Mouse (Mus musculus) cerebellum, adult 8-10 months (tissue): ENCODE results near the gene Apobec1.
"Not testable (repeated sequence)": the region's sequence is repeated elsewhere in the genome, so short reads cannot be mapped to it uniquely, and the experiment has no call there.

Experiments used
- DNase-seq: peaks from one replicate; pipeline ENCODE4 v3.0.0; 2022

The Apobec1 gene

DNA sequence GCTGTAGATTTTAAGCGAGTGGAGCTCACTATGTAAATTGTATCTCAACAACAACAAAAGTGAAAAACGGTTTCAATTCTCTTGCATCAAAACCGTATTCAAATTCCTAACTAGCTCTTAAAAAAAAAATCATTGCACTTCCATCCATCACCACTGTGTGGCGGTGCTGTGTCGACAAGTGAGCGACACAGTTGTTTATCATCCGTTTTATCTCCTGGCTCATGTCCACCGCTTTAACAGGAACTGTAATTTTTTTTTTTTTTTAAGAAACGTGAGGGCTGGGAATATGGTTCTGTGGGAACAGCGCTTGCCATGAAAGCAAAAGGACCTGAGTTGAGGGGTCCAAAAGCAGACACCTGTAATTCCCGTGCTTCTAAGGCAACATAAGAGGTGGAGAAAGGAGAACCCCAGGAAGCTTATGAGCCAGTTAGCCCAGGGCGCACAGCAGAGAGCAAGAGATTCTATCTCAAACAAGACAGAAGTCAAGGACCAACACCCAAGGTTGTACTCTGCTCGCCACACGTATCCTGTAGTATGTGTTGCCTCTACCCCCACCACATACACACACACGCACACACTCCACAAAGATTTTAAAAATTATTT is 45.2 kb downstream of the Apobec1 start:
- DNase-seq: peak; percentile 43

DNA sequence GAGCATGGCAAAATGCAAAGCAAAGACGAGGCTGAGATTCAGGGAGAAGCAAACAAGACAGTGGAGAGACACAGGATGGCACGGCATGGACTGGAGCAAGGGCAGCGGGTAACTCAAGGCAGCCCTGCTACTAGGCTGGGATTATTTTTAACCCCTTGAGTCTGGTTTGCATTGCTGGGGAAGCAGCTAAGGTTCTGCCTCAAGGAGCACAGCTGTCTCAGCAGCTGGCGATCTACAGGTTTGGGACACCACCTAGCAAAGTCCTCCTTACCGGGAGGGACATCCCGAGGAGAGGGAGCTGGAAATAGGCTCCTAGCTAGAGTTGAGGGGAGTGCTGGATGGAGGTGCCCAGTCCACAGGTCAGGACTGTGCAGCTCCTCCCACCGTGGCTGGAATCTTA is 47.0 kb downstream of the Apobec1 start:
- DNase-seq: no peak

DNA sequence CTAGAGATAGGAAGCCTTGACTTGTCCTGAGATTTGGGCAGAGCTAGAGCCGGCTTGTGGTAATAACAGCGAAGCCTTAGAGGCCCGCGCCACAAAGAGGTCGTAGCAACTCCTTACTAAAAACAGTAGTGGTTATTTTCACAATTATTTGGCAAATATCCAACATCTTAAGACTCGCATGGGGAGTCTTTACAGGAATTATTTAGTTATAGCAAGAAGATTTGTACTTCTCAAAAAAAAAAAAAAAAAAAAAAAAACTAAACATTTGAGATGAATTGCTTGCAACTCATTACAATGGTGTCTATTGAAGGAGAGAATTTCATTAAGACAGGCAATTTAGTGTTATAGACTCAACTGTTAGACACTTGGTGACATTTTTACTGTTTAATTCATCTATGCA is 48.1 kb downstream of the Apobec1 start:
- DNase-seq: no peak

DNA sequence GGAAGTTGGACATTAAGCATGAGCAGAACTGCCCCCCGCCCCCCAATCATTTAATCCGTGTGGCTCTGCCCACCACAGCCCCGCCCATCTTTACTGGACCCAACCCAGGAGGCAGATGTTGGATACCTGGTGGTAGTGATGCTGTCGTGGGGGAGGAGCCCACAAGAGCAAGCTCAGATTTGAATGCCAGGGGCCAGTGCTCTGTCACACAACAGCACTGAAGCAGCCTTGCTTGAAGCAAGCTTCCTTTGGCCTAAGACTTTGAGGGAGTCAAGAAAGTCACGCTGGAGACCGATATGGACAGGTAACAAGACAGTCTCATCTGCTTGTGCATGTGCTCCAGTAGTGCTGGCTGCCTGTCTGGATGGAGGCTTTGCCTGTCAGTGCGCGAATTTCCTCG is 48.6 kb downstream of the Apobec1 start, which contains the start of gene Aicda:
Gene Aicda, plus strand, starts transcription at position 196 of the 400 bp plus-strand sequence.
- no peak for DNase-seq

DNA sequence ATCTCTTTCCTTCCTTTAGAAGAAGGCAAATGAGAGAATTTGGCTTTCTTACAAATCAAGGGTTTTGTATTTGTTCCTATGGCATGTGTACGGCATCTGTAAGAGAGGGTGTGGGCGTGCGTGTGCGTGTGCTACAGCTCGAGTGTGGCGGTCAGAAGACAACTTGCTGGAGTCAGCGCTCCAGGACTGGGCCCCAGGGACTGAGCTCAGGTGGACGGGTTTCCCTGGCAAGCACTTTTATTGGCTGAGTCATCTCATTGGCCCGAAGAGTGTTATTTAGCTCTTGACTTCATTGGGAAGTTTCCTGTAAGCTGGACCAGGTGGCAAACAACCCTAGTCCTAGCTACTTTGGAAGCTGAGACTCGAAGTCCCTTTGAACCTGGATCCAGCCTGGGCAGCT is 56.3 kb downstream of the Apobec1 start:
- no peak for DNase-seq

DNA sequence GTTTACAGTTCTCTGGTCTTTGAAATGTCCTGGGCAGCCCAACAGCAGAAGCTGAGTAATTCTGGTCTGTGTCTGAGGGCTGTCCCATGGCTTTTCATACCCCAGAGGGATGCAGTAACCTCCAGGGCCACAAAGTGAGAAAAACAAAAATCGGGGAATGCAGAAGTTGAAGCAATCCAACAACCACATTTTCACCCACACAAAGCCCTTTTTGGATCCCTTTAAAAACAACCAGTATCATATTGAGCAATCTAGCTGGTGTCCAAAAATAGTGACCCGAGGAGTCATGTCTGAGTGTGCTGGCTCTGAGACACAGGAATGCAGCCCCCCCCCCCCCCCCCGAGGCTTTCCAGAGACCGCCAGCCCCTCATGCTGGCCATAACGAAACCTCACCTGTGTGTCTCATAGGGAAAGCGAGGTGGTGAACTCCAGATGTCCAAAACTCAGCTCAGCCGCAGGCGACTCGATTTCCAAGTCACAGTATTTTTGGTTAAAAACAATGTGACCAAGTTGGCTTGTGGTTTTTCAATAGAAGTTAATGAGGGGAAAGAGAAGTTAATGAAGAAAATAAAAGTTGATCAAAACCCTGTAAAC is 56.9 kb downstream of the Apobec1 start:
- no peak for DNase-seq

DNA sequence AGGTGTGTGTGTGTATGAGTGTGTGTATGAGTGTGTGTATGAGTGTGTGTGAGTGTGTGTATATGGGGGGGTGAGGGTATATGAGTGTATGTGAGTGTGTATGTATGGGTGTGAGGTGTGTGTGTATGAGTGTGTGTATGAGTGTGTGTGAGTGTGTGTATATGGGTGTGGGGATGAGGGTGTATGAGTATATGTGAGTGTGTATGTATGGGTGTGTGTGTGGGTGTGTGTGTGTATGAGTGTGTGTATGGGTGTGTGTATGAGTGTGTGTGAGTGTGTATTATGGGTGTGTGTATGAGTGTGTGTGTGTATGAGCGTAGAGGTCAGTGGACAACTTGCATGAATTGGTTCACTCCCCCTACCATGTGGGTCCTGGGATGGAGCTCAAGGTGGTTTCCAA is 57.6 kb downstream of the Apobec1 start:
- DNase-seq: no peak

DNA sequence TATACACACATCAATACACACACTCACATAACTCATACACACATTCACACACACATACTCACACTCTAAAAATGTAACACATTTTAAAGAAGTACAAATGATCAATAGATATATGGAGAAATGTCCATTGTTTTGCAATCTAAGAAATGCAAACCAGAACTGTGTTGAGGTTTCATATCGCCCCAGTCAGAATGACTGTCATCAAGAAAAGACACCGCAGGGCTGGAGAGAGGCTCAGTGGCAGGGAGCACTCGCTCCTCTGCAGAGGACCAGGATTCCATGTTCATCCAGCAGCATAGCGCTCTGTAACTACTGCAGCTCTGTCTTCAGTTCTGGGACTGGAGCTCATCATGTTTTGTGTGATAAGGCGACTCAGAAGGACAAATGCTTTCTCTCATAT is 58.7 kb downstream of the Apobec1 start:
- DNase-seq: no peak

DNA sequence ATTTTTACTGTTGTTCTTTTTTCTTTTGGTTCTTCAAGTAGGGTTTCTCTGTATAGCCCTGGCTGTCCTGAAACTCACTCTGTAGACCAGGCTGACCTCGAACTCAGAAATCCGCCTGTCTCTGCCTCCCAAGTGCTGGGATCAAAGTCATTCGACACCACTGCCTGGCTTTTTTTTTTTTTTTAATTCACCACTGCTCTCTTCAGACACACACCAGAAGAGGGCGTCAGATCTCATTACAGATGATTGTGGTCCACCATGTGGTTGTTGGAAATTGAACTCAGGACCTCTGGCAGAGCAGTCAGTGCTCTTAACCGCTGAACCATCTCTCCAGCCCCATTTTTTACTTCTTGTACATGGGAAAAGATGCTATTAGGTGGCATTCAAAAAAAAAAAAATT is 59.8 kb downstream of the Apobec1 start:
- not testable (repeated sequence) for DNase-seq

DNA sequence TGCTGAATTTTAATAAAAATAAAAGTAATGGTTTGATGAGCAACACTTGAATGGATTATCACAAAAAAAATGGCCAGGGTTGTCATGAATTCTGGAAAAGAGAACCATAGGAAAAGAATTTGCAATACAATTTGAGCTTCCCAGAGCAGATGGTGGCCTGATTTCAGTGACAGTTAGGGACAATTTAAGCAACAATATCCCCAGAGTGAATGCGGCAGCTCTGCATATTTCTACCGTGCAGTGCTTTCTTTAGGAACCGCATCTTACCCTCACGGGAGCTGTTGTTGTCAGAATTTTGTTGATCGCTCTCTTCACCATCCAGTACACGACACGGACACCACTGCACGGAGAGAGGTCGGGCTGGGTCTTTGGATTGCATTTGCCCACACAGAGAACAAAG is 62.7 kb downstream of the Apobec1 start:
- DNase-seq: no peak

DNA sequence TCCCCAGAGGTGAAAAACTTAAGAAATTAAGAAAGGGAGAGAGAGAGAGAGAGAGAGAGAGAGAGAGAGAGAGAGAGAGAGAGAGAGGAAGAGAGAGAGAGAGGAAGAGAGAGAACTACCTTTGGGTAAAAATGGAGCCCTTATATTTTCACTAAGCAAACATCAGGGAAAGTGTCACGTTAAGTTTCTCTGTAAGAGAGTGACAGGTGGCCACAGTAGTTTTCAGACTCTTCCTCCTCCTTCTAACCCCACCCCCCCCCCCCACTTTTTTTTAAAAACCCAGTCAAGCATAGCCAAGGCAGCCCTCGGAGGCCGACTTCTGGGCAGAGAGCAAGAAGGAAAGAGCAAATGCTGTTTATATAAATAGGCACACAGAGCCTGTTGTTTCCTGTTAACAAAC is 68.2 kb downstream of the Apobec1 start:
- DNase-seq: no peak

DNA sequence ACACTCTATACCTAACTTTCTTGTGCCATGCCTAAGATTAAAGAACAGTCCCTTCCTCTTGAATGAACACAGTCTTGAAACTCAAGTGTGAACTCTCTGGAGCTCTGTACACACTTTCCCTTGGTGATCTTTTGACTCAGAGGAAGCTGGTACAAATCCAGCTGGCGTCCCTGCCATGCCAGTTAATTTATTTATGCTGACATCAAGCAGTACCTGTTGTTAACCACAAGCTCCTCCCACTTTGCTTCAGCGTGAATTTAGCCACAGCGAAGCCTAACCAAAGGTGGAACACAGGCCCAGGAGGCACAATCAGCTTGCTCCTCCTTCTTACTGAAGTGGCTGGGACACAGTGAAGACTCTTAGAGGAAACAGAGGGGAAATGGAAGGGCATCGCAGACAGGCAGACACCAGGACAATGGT is 69.4 kb downstream of the Apobec1 start:
- no peak for DNase-seq

DNA sequence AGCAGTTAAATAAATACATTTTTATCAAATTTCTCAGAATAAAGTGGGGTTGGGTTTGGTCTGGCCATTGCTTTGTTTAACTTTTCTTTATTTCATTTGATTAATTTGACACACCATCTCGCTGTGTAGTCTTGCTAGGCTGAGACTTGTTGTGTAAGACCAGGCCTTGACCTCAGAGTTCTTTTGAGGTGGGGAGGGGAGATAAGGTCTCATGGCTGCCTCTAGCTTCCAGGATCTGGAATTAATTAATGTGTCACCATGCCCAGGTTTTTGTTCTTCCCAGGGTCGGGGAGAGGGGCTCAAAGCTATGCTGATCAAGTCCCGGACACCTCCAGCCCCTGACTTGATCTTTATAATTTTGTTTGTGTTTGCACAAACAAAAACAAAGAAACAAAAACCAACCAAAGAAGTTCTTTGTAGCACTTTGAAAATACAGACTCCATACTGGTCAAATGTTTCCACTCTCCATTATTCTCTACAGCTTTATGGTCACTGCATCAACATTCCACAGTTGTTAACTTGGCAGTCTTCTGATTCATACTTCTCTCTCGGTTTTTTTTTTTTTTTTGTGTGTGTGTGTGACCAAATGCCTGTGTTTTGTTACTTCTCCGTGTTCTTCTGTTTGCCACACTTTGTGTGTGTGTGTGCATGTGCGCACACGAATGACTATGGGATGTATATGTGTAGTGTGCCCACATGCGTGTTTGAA is 70.6 kb downstream of the Apobec1 start:
- DNase-seq: no peak

DNA sequence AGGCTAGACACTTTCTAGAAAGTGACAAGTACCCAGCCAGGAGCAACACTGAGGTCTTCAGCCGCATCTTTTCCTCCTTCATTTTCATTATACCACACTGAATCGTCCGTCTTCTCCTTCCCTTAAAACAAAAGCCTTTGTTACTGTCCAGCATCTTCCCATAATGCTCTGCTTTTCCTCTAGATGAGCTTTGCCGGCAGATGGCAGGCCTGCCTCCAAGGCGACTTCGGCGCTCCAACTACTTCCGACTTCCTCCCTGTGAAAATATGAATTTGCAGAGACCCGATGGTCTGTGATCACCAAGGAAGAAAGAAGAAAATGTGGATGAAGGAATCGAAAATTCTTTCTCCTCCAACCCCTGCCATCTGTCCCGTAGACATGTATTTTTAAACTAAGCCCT is 74.1 kb downstream of the Apobec1 start:
- DNase-seq: no peak
